Mouse (Mus musculus): ENCODE measurements at regions not wholly inside any gene's neighbourhood (a gene's known extent, or its start where the extent isn't known, plus 50 kb on each side); places are given as distances from the start of the nearest gene placed in this dataset.

DNA sequence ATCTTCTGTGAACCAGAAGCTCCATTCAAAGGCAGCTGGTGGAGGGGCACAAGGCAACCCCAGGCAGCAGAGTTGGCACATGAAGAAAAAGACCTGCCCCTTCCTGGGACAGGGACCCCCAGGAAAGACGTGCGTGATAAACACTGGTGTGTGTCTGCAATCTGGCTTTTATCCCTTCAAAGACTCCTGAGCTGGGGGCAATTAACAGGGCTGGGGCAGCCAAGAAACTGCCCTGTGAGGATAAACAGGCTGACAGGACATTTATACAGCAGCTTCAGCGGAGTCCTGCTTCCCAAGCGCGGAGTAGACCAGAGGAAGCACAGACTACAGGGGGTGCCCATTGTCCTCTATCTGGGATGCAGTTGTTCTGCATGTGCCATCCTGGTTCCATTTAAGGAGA, 167.0 kb downstream of the Chic2 start:
- Histone ChIP-seq H3K27me3 (ENCODE audit: control insufficient read depth, insufficient read depth, low read length) (no peaks in the 10 kb centered on the region), H3K36me3 (ENCODE audit: control insufficient read depth, insufficient read depth, low read length) (no peaks in the 10 kb centered on the region), H3K27ac (ENCODE audit: insufficient read depth, low read depth, low read length) (no peak overlapping the region), H3K4me1 (ENCODE audit: control insufficient read depth, insufficient read depth, insufficient read length, low read length) (peaks cover 2% of the 10 kb centered on the region; the same call in 1 of the 2 replicates), H3K4me3 (ENCODE audit: low read depth, low read length) (no peak overlapping the region)
- WGBS, result 44% methylated on average over 5 of the region's 5 CpGs
- TF ChIP-seq CTCF (IDR thresholded peaks at IDR 0.05; ENCODE audit: extremely low read depth, insufficient read length, insufficient replicate concordance, low read depth, low read length) (no peak), POLR2A (IDR thresholded peaks at IDR 0.05; ENCODE audit: low read depth, low read length) (no peak)

DNA sequence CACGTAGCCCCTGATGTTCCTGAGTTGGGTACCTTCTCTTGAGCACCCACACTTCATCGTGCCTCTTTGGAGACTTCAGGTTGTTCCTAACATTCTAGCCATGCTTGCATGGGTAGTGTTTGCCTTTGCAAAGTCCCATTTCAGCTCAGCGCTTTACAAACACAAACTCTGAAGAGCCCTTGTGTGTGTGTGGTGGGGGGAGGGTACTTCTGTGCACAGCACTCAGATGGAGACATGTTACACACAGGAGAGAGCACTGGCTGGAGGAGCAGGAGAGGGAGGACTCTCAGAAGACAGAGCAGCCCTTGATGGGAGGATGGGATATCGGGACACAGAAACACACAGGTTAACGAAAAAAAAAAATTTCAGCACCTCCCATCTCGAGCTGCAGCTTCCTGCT, 167.4 kb downstream of the Chic2 start:
- H3K36me3 ChIP-seq (ENCODE audit: control insufficient read depth, insufficient read depth, low read length), result no peaks in the 10 kb centered on the region
- WGBS, result 44% methylated on average over 6 of the region's 6 CpGs
- H3K4me1 ChIP-seq (ENCODE audit: control insufficient read depth, insufficient read depth, insufficient read length, low read length), result peaks cover 2% of the 10 kb centered on the region; the same call in 1 of the 2 replicates
- no peaks in the 10 kb centered on the region for H3K27me3 ChIP-seq (ENCODE audit: control insufficient read depth, insufficient read depth, low read length)
- no peak for TF ChIP-seq CTCF (IDR thresholded peaks at IDR 0.05; ENCODE audit: extremely low read depth, insufficient read length, insufficient replicate concordance, low read depth, low read length)
- no peak for TF ChIP-seq POLR2A (IDR thresholded peaks at IDR 0.05; ENCODE audit: low read depth, low read length)
- H3K4me3 ChIP-seq (ENCODE audit: low read depth, low read length), result no peak overlapping the region
- H3K27ac ChIP-seq (ENCODE audit: insufficient read depth, low read depth, low read length), result no peak overlapping the region

DNA sequence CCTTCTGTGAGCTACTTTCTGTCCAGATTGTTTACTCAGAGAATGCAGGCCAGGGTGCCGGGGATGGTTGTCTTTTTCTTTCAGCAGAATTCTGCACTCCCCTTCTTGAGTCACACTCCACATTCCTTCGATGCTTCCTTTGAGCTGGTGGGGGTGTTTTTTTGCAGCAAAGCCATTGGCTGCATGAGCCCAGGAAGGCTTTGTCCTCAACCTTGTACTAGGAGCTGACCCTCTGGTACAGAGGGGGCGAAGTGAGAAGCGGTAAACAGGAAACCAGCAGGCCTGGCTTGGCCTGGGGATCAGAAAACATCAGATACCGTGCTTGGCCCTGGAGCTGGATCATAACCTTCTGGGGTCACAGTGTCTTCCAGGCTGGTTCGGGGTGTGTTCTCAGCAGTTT, 169.9 kb downstream of the Chic2 start:
- TF ChIP-seq POLR2A (IDR thresholded peaks at IDR 0.05; ENCODE audit: low read depth, low read length) (no peak), CTCF (IDR thresholded peaks at IDR 0.05; ENCODE audit: extremely low read depth, insufficient read length, insufficient replicate concordance, low read depth, low read length) (no peak)
- Histone ChIP-seq H3K27ac (ENCODE audit: insufficient read depth, low read depth, low read length) (no peak overlapping the region), H3K4me1 (ENCODE audit: control insufficient read depth, insufficient read depth, insufficient read length, low read length) (peaks cover 2% of the 10 kb centered on the region; the same call in 1 of the 2 replicates), H3K27me3 (ENCODE audit: control insufficient read depth, insufficient read depth, low read length) (no peaks in the 10 kb centered on the region), H3K4me3 (ENCODE audit: low read depth, low read length) (no peak overlapping the region), H3K36me3 (ENCODE audit: control insufficient read depth, insufficient read depth, low read length) (no peaks in the 10 kb centered on the region)
- 35% methylated on average over 6 of the region's 6 CpGs for WGBS

DNA sequence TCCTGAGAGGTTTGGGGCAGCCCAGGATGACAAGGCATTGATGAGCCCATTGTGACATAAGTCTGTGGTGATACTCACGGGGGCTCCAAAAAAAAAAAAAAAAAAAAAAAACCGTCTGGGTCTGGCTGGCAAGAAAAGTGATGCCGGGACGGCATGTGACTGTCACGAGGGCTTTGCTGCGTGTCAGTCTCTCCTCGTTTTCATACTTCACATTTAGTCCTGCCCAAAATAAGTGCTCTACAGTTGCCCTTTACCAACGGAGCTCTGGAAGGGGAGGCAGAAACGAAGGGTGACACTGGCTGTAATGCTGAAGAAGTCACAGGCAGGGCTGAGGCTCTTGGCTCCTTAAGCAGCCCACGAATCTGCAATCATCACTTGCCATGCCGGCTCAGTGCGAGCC, 167.9 kb upstream of the Lnx1 start:
- Histone ChIP-seq H3K4me3 (ENCODE audit: low read depth, low read length) (no peak overlapping the region), H3K36me3 (ENCODE audit: control insufficient read depth, insufficient read depth, low read length) (no peaks in the 10 kb centered on the region), H3K27ac (ENCODE audit: insufficient read depth, low read depth, low read length) (no peak overlapping the region), H3K4me1 (ENCODE audit: control insufficient read depth, insufficient read depth, insufficient read length, low read length) (peaks cover 2% of the 10 kb centered on the region; the same call in 1 of the 2 replicates), H3K27me3 (ENCODE audit: control insufficient read depth, insufficient read depth, low read length) (no peaks in the 10 kb centered on the region)
- TF ChIP-seq CTCF (IDR thresholded peaks at IDR 0.05; ENCODE audit: extremely low read depth, insufficient read length, insufficient replicate concordance, low read depth, low read length) (no peak), POLR2A (IDR thresholded peaks at IDR 0.05; ENCODE audit: low read depth, low read length) (no peak)
- 77% methylated on average over 12 of the region's 12 CpGs for WGBS

DNA sequence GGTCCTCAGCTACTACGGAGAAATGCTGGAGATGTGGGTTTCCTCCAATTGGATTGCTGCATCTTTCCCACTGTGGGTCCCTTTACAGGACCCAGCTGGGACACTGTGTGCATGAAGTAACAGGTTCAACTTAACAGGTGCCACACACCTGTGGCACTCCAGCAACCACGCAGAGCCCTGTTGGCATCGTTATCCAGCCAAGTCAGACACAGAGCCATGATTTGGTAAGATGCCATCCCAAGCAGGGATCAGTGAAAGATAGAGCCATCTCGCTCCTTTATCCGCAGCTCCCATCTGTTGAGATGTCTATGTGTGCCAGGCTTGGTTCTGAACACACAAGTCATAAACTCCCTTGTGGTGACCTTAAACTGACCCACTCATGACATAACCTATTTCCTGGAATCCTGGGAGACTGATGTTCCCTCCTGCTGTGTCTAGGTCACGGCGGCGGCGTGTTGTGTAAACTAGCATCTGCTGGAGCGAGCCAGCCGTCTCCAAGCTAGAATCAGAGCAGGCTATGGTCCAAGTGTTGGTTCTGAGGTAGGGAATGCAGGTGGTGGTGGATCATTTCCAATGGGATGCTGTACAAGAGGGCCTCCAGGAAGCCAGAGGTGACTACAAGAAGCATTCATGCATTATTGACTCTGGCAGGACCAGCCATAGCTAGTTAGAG, 164.5 kb upstream of the Lnx1 start:
- TF ChIP-seq CTCF (IDR thresholded peaks at IDR 0.05; ENCODE audit: extremely low read depth, insufficient read length, insufficient replicate concordance, low read depth, low read length) (no peak), POLR2A (IDR thresholded peaks at IDR 0.05; ENCODE audit: low read depth, low read length) (no peak)
- Histone ChIP-seq H3K27me3 (ENCODE audit: control insufficient read depth, insufficient read depth, low read length) (no peaks in the 10 kb centered on the region), H3K27ac (ENCODE audit: insufficient read depth, low read depth, low read length) (no peak overlapping the region), H3K36me3 (ENCODE audit: control insufficient read depth, insufficient read depth, low read length) (no peaks in the 10 kb centered on the region), H3K4me3 (ENCODE audit: low read depth, low read length) (no peak overlapping the region), H3K4me1 (ENCODE audit: control insufficient read depth, insufficient read depth, insufficient read length, low read length) (no peaks in the 10 kb centered on the region)
- WGBS, result 91% methylated on average over 11 of the region's 11 CpGs

DNA sequence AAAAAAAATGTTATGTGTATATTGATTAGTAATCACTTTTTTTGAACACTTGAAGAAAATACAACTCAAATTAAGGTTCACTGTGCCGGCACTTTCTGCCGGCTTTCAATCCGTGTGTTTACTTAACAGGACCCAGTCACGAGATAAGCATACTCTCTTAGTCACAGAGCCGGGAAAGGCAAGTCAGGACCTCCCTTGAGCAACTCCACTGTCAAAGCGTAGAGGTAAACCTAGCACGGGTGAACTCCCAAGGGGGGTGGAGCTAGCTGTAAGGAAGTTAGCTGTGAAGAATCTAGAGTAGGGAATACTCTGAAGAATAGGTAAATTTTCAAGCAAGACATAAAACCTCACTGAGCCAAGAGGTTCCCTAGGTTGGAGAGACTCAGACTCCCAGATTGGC, 164.0 kb upstream of the Lnx1 start:
- 13% methylated on average over 7 of the region's 7 CpGs for WGBS
- H3K4me3 ChIP-seq (ENCODE audit: low read depth, low read length), result no peak overlapping the region

DNA sequence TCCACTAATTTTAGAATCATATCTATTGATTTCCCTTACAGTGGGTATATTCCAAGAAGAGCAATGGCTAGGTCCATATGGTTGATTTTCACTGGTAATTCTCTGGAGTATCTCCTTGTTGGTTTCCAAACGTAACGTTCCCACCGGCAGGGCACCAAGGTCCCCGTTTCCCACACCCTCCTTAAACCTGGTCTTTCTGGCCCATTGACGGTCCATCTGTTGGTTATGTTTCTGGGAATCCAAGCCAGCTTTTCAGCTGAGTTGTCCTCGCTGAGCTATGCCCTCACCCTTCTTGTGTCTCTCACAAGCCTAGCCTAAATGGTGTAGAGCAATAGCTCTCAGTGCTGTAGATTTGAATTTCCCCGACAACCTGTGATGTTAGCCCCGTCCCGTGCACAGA, 162.7 kb upstream of the Lnx1 start:
- Histone ChIP-seq H3K4me1 (ENCODE audit: control insufficient read depth, insufficient read depth, insufficient read length, low read length) (no peaks in the 10 kb centered on the region), H3K27ac (ENCODE audit: insufficient read depth, low read depth, low read length) (no peak overlapping the region), H3K36me3 (ENCODE audit: control insufficient read depth, insufficient read depth, low read length) (no peaks in the 10 kb centered on the region), H3K27me3 (ENCODE audit: control insufficient read depth, insufficient read depth, low read length) (no peaks in the 10 kb centered on the region), H3K4me3 (ENCODE audit: low read depth, low read length) (no peak overlapping the region)
- no peak for TF ChIP-seq POLR2A (IDR thresholded peaks at IDR 0.05; ENCODE audit: low read depth, low read length)
- TF ChIP-seq CTCF (IDR thresholded peaks at IDR 0.05; ENCODE audit: extremely low read depth, insufficient read length, insufficient replicate concordance, low read depth, low read length), result no peak
- WGBS, result 93% methylated on average over 9 of the region's 9 CpGs

More for the DNA sequence above, 164.0 kb upstream of the Lnx1 start:
- Histone ChIP-seq H3K4me1 (ENCODE audit: control insufficient read depth, insufficient read depth, insufficient read length, low read length) (no peaks in the 10 kb centered on the region), H3K27ac (ENCODE audit: insufficient read depth, low read depth, low read length) (no peak overlapping the region), H3K27me3 (ENCODE audit: control insufficient read depth, insufficient read depth, low read length) (no peaks in the 10 kb centered on the region), H3K36me3 (ENCODE audit: control insufficient read depth, insufficient read depth, low read length) (no peaks in the 10 kb centered on the region)
- TF ChIP-seq CTCF (IDR thresholded peaks at IDR 0.05; ENCODE audit: extremely low read depth, insufficient read length, insufficient replicate concordance, low read depth, low read length) (no peak), POLR2A (IDR thresholded peaks at IDR 0.05; ENCODE audit: low read depth, low read length) (no peak)

Data from small intestine, adult 2 months (tissue).